Mouse (Mus musculus) bone marrow macrophage, adult 2 months (primary cell): ENCODE data around the gene Zfp280d.

ENCODE experiments used
- CTCF ChIP-seq: IDR thresholded peaks from 2 replicates; pipeline ENCODE4 v1.5.1; 2012; ENCODE audit warnings: low read depth, mild to moderate bottlenecking, low read length, moderate library complexity
- POLR2A ChIP-seq: IDR thresholded peaks from 2 replicates; pipeline ENCODE4 v1.6.1; 2012; ENCODE audit warnings: mild to moderate bottlenecking, low read depth, low read length, borderline replicate concordance

GRCm38 (mm10) chr9:72403421-72403820, 128.8 kb downstream of the Zfp280d start:
- TF ChIP-seq CTCF (no peak), POLR2A (no peak)
